Mouse (Mus musculus) hindbrain, embryonic 13.5 days (tissue): ENCODE results near the gene Cmss1. TPM values are rescaled to one million over a fixed set of nuclear protein-coding genes. Genes with fewer than 3 reads are reported as not detected.

Experiments
- ATAC-seq: fragments of 200-750 bp; cut with Nextera tagmentation; 2 replicates; pipeline ENCODE4 v1.8.0; 2017; ENCODE audit warnings: moderate TSS enrichment; ENCODE audit not compliant: low FRiP score
- H3K27ac ChIP-seq: fragments of 300-500 bp; sonication (generic); 2 replicates; pipeline ENCODE4 v1.5.1; 2015; ENCODE audit warnings: inconsistent platforms, mild to moderate bottlenecking, moderate library complexity
- H3K27me3 ChIP-seq: fragments of 300-500 bp; sonication (generic); 2 replicates; pipeline ENCODE4 v1.6.1; 2015; ENCODE audit warnings: mild to moderate bottlenecking, inconsistent platforms
- H3K36me3 ChIP-seq: fragments of 300-500 bp; sonication (generic); 2 replicates; pipeline ENCODE4 v1.6.1; 2015; ENCODE audit warnings: mild to moderate bottlenecking, inconsistent platforms
- H3K4me1 ChIP-seq: fragments of 300-500 bp; sonication (generic); replicated peaks from 2 replicates; pipeline ENCODE4 v1.6.1; 2015; ENCODE audit warnings: inconsistent platforms
- H3K4me2 ChIP-seq: fragments of 300-500 bp; sonication (generic); 2 replicates; pipeline ENCODE4 v1.6.1; 2015; ENCODE audit warnings: inconsistent platforms, mild to moderate bottlenecking, moderate library complexity
- H3K4me3 ChIP-seq: fragments of 300-500 bp; sonication (generic); 2 replicates; pipeline ENCODE4 v1.5.1; 2015; ENCODE audit warnings: mild to moderate bottlenecking, inconsistent platforms
- H3K9ac ChIP-seq: fragments of 300-500 bp; sonication (generic); 2 replicates; pipeline ENCODE4 v1.6.1; 2015; ENCODE audit warnings: mild to moderate bottlenecking, inconsistent platforms
- H3K9me3 ChIP-seq: fragments of 300-500 bp; sonication (generic); 2 replicates; pipeline ENCODE4 v1.6.1; 2016; ENCODE audit warnings: inconsistent platforms
- WGBS: fragments of 180-500 bp; shearing (Covaris S2); methylation state at CpG from one replicate; pipeline ENCODE4 v1.1.7; 2015; 5-methylcytosine and 5-hydroxymethylcytosine counted together
- polyA plus RNA-seq: library from polyadenylated mRNA; unstranded; fragments of >200 nt; fragmentation: Nextera tagmentation; extraction: Ambion mirVana; gene quantifications from 2 replicates; pipeline ENCODE4 v1.2.1, GENCODE M21; 2015

The Cmss1 gene
- polyA plus RNA-seq, 1 experiment from 2014 or later = 37.1 TPM

- H3K4me1 ChIP-seq = no peaks in the 10 kb centered on the region
- H3K4me2 ChIP-seq = no peak overlapping the region
- H3K36me3 ChIP-seq = no peaks in the 10 kb centered on the region
- no peak for ATAC-seq
- H3K9ac ChIP-seq = no peak overlapping the region
- H3K4me3 ChIP-seq = no peak overlapping the region
- no peaks in the 10 kb centered on the region for H3K9me3 ChIP-seq
- H3K27ac ChIP-seq = no peak overlapping the region
- H3K27me3 ChIP-seq = 0 out of 2 replicates have a peak, but pooled peaks cover 6% of the 10 kb centered on the region
- 94% methylated on average over 4 of the region's 4 CpGs for WGBS
Measured at GRCm38 (mm10) chr16:57504728-57505127, 101.9 kb downstream of the Cmss1 start.

GRCm38 (mm10) chr16:57502761-57503160 lies 103.9 kb downstream of the Cmss1 start:
- 75% methylated on average over 5 of the region's 5 CpGs for WGBS
- H3K27me3 ChIP-seq = 0 out of 2 replicates have a peak, but pooled peaks cover 6% of the 10 kb centered on the region
- no peak overlapping the region for H3K4me2 ChIP-seq
- H3K9ac ChIP-seq = no peak overlapping the region
- H3K4me1 ChIP-seq = no peaks in the 10 kb centered on the region
- no peak overlapping the region for H3K27ac ChIP-seq
- no peak for ATAC-seq
- H3K4me3 ChIP-seq = no peak overlapping the region
- no peaks in the 10 kb centered on the region for H3K36me3 ChIP-seq
- no peaks in the 10 kb centered on the region for H3K9me3 ChIP-seq

GRCm38 (mm10) chr16:57502230-57502629 lies 104.4 kb downstream of the Cmss1 start:
- Histone ChIP-seq H3K36me3 (no peaks in the 10 kb centered on the region), H3K27me3 (0 out of 2 replicates have a peak, but pooled peaks cover 6% of the 10 kb centered on the region), H3K4me1 (no peaks in the 10 kb centered on the region), H3K4me3 (no peak overlapping the region), H3K27ac (no peak overlapping the region), H3K9me3 (no peaks in the 10 kb centered on the region), H3K9ac (no peak overlapping the region), H3K4me2 (no peak overlapping the region)
- WGBS = 12% methylated on average over 2 of the region's 2 CpGs
- no peak for ATAC-seq

- WGBS = 71% methylated on average over 3 of the region's 3 CpGs
- H3K4me3 ChIP-seq = no peak overlapping the region
- no peak overlapping the region for H3K4me2 ChIP-seq
- no peak overlapping the region for H3K27ac ChIP-seq
- H3K9ac ChIP-seq = no peak overlapping the region
- H3K4me1 ChIP-seq = peaks cover 10% of the 10 kb centered on the region; the same call in 1 of the 2 replicates
- ATAC-seq = no peak
- H3K36me3 ChIP-seq = no peaks in the 10 kb centered on the region
- H3K27me3 ChIP-seq = 0 out of 2 replicates have a peak, but pooled peaks cover 6% of the 10 kb centered on the region
- no peaks in the 10 kb centered on the region for H3K9me3 ChIP-seq
Measured at GRCm38 (mm10) chr16:57500851-57501250, 105.8 kb downstream of the Cmss1 start.

GRCm38 (mm10) chr16:57496437-57497173 lies 110.1 kb downstream of the Cmss1 start:
- H3K36me3 ChIP-seq = no peaks in the 10 kb centered on the region
- no peaks in the 10 kb centered on the region for H3K9me3 ChIP-seq
- H3K4me1 ChIP-seq = peaks cover 10% of the 10 kb centered on the region; the same call in 1 of the 2 replicates
- H3K27me3 ChIP-seq = 0 out of 2 replicates have a peak, but pooled peaks cover 3% of the 10 kb centered on the region
- ATAC-seq = peak; percentile 85
- WGBS = 37% methylated on average over 10 of the region's 10 CpGs
- H3K9ac ChIP-seq = no peak overlapping the region
- no peak overlapping the region for H3K4me3 ChIP-seq
- peak overlapping the region; percentile 13; the same call in 1 of the 2 replicates for H3K27ac ChIP-seq
- no peak overlapping the region for H3K4me2 ChIP-seq

GRCm38 (mm10) chr16:57495476-57496203 lies 111.0 kb downstream of the Cmss1 start:
- Histone ChIP-seq H3K27ac (no peak overlapping the region), H3K27me3 (no peaks in the 10 kb centered on the region), H3K9ac (no peak overlapping the region), H3K36me3 (no peaks in the 10 kb centered on the region), H3K4me2 (no peak overlapping the region), H3K4me1 (peaks cover 10% of the 10 kb centered on the region; the same call in 1 of the 2 replicates), H3K4me3 (no peak overlapping the region), H3K9me3 (no peaks in the 10 kb centered on the region)
- WGBS = 89% methylated on average over 10 of the region's 10 CpGs
- ATAC-seq = no peak

GRCm38 (mm10) chr16:57491853-57492252 lies 114.8 kb downstream of the Cmss1 start:
- no peaks in the 10 kb centered on the region for H3K27me3 ChIP-seq
- ATAC-seq = no peak
- no peak overlapping the region for H3K9ac ChIP-seq
- peaks cover 7% of the 10 kb centered on the region; the same call in 1 of the 2 replicates for H3K4me1 ChIP-seq
- H3K4me2 ChIP-seq = no peak overlapping the region
- no peaks in the 10 kb centered on the region for H3K36me3 ChIP-seq
- H3K9me3 ChIP-seq = no peaks in the 10 kb centered on the region
- H3K4me3 ChIP-seq = no peak overlapping the region
- 97% methylated on average over 4 of the region's 4 CpGs for WGBS
- H3K27ac ChIP-seq = no peak overlapping the region

GRCm38 (mm10) chr16:57490691-57491090 lies 116.0 kb downstream of the Cmss1 start:
- no peak overlapping the region for H3K4me2 ChIP-seq
- no peaks in the 10 kb centered on the region for H3K36me3 ChIP-seq
- H3K4me3 ChIP-seq = no peak overlapping the region
- no peak overlapping the region for H3K27ac ChIP-seq
- WGBS = 91% methylated on average over 8 of the region's 8 CpGs
- no peaks in the 10 kb centered on the region for H3K27me3 ChIP-seq
- no peak for ATAC-seq
- no peaks in the 10 kb centered on the region for H3K9me3 ChIP-seq
- H3K9ac ChIP-seq = no peak overlapping the region
- no peaks in the 10 kb centered on the region for H3K4me1 ChIP-seq

- Histone ChIP-seq H3K36me3 (no peaks in the 10 kb centered on the region), H3K4me3 (no peak overlapping the region), H3K4me2 (no peak overlapping the region), H3K27ac (no peak overlapping the region), H3K4me1 (peaks cover 7% of the 10 kb centered on the region; the same call in 1 of the 2 replicates), H3K27me3 (no peaks in the 10 kb centered on the region), H3K9ac (no peak overlapping the region), H3K9me3 (no peaks in the 10 kb centered on the region)
- no peak for ATAC-seq
Measured at GRCm38 (mm10) chr16:57488661-57489060, 118.0 kb downstream of the Cmss1 start.

GRCm38 (mm10) chr16:57486266-57486665 lies 120.4 kb downstream of the Cmss1 start:
- WGBS = 91% methylated on average over 5 of the region's 5 CpGs
- Histone ChIP-seq H3K27ac (no peak overlapping the region), H3K4me1 (peaks cover 7% of the 10 kb centered on the region; the same call in 1 of the 2 replicates), H3K9me3 (no peaks in the 10 kb centered on the region), H3K9ac (no peak overlapping the region), H3K27me3 (no peaks in the 10 kb centered on the region), H3K4me2 (no peak overlapping the region), H3K36me3 (no peaks in the 10 kb centered on the region), H3K4me3 (no peak overlapping the region)
- no peak for ATAC-seq

- no peak overlapping the region for H3K27ac ChIP-seq
- 71% methylated on average over 9 of the region's 9 CpGs for WGBS
- H3K36me3 ChIP-seq = no peaks in the 10 kb centered on the region
- no peak overlapping the region for H3K9ac ChIP-seq
- H3K4me3 ChIP-seq = no peak overlapping the region
- H3K9me3 ChIP-seq = no peaks in the 10 kb centered on the region
- no peak overlapping the region for H3K4me2 ChIP-seq
- no peak for ATAC-seq
- H3K4me1 ChIP-seq = peaks cover 7% of the 10 kb centered on the region; the same call in 1 of the 2 replicates
- H3K27me3 ChIP-seq = no peaks in the 10 kb centered on the region
Measured at GRCm38 (mm10) chr16:57485265-57485664, 121.4 kb downstream of the Cmss1 start.

- 53% methylated on average over 12 of the region's 12 CpGs for WGBS
- Histone ChIP-seq H3K4me1 (peaks cover 7% of the 10 kb centered on the region; the same call in 1 of the 2 replicates), H3K9ac (no peak overlapping the region), H3K4me3 (no peak overlapping the region), H3K9me3 (no peaks in the 10 kb centered on the region), H3K27ac (no peak overlapping the region), H3K27me3 (no peaks in the 10 kb centered on the region), H3K4me2 (no peak overlapping the region), H3K36me3 (no peaks in the 10 kb centered on the region)
- ATAC-seq = no peak; the same call in 1 of the 2 replicates
Measured at GRCm38 (mm10) chr16:57484043-57484795, 122.4 kb downstream of the Cmss1 start.
